Mouse (Mus musculus): ENCODE data around the gene Iqch. TPM values are rescaled to one million over a fixed set of nuclear protein-coding genes. Genes with fewer than 3 reads are reported as not detected.
A peak's percentile ranks its signal among the peaks of the same experiment; 100 is the strongest.

The Iqch gene
- 0.09 TPM in 1 of 2 replicates, not detected in the other for polyA plus RNA-seq (2014; fragmentation: Nextera tagmentation; extraction: Ambion mirVana)

GRCm38 (mm10) chr9:63602043-63602939 lies at the start of gene Iqch, which contains the start of gene Aagab:
Iqch (minus strand) TSS chr9:63602493.
Aagab (plus strand) TSS chr9:63602660.
- WGBS: 1% methylated on average over 70 of the region's 70 CpGs
- Histone ChIP-seq H3K4me2 (ENCODE audit: low read length) (peak within 1 kb of the TSS; percentile 53), H3K36me3 (ENCODE audit: control insufficient read depth, insufficient read depth, low read length) (no peaks in the 10 kb centered on the region), H3K9me3 (ENCODE audit: control insufficient read depth, low read length) (no peaks in the 10 kb centered on the region), H3K27me3 (replicated peaks; ENCODE audit: control insufficient read depth, insufficient read depth, low read length) (no peaks in the 10 kb centered on the region), H3K27ac (ENCODE audit: low read depth) (peak within 1 kb of the TSS; percentile 34; the same call in 1 of the 2 replicates), H3K4me3 (ENCODE audit: low read depth, low read length) (peak within 1 kb of the TSS; percentile 94), H3K4me1 (replicated peaks; ENCODE audit: control insufficient read depth, insufficient read depth, low read length) (peaks cover 13% of the 10 kb centered on the region; the same call in 1 of the 2 replicates), H3K9ac (ENCODE audit: low read length) (peak within 1 kb of the TSS; percentile 72)
- DNase-seq (ENCODE audit: low spot score): peak; percentile 99
- peak; percentile 99 for ATAC-seq (replicated peaks; ENCODE audit: low FRiP score, low TSS enrichment, low read depth)

GRCm38 (mm10) chr9:63651594-63651993 lies 49.3 kb upstream of the Iqch start:
- no peak for ATAC-seq (replicated peaks; ENCODE audit: low FRiP score, low TSS enrichment, low read depth)
- Histone ChIP-seq H3K9me3 (ENCODE audit: control insufficient read depth, low read length) (no peaks in the 10 kb centered on the region), H3K36me3 (ENCODE audit: control insufficient read depth, insufficient read depth, low read length) (peaks cover 73% of the 10 kb centered on the region), H3K27me3 (replicated peaks; ENCODE audit: control insufficient read depth, insufficient read depth, low read length) (no peaks in the 10 kb centered on the region), H3K4me2 (ENCODE audit: low read length) (no peak overlapping the region), H3K27ac (ENCODE audit: low read depth) (peak overlapping the region; percentile 27; the same call in 1 of the 2 replicates), H3K9ac (ENCODE audit: low read length) (no peak overlapping the region), H3K4me1 (replicated peaks; ENCODE audit: control insufficient read depth, insufficient read depth, low read length) (peaks cover 13% of the 10 kb centered on the region), H3K4me3 (ENCODE audit: low read depth, low read length) (no peak overlapping the region)
- WGBS: 56% methylated on average over 11 of the region's 11 CpGs
- no peak for DNase-seq (ENCODE audit: low spot score)

DNA sequence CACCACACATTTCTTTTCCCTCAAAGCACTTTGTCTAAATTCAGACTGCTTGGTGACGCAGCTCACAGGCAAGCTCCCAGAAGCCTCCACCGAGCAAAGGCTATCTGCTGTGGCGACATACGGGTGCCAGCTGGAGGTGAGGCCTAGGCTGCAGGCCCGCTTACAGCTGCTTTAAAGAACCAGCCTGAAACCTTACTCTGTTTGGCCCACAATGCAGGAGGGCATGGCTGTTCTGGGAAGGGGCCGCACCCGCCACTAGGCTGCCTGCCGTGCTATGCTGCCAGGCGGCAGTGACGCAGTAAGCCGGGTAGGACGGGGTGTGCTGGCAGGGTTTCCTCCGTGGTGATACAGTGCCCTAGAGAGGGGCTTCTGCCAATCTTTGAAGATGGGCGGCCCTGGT lies 48.6 kb upstream of the Iqch start:
- no peak overlapping the region for H3K27ac ChIP-seq (ENCODE audit: low read depth)
- no peak for DNase-seq (ENCODE audit: low spot score)

DNA sequence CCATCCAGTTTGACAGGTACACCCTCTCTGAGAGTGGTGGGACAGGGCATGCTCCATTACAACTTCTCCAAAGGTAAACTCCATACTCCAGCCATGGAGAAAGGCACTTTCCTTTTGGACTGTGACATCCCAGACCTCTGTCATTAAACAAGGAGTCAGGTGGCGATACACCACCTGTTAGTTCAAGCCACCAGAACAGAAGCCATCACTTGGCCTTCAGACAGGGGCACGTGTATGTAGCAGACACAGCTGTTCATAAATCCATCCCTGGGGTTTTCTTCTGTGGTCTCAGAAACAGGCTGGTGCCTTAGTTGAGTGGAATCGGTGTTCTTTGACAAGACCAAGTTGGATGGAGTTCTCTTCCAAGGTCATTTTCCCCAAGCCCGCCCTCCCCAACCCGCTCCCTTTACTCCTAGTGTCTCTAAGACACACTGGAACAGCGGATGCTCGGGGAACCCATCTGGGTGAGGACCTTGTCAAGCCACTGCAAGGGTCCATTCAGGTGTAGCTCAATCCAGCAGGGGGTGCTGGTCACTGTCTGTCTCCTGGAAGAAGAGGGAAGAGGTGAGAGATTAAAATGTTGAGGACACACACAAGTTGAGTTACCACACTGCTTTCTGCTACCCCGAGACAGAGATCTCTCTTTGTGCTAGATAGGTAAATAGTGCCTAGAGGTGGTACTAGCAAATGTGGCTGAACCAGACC lies 47.7 kb upstream of the Iqch start:
- no peak for ATAC-seq (replicated peaks; ENCODE audit: low FRiP score, low TSS enrichment, low read depth)
- no peak overlapping the region for H3K4me3 ChIP-seq (ENCODE audit: low read depth, low read length)
- H3K27ac ChIP-seq (ENCODE audit: low read depth): no peak overlapping the region
- no peaks in the 10 kb centered on the region for H3K9me3 ChIP-seq (ENCODE audit: control insufficient read depth, low read length)
- DNase-seq (ENCODE audit: low spot score): no peak
- no peak overlapping the region for H3K4me2 ChIP-seq (ENCODE audit: low read length)
- no peak overlapping the region for H3K9ac ChIP-seq (ENCODE audit: low read length)
- no peaks in the 10 kb centered on the region for H3K27me3 ChIP-seq (replicated peaks; ENCODE audit: control insufficient read depth, insufficient read depth, low read length)
- WGBS: 82% methylated on average over 8 of the region's 8 CpGs
- H3K4me1 ChIP-seq (replicated peaks; ENCODE audit: control insufficient read depth, insufficient read depth, low read length): peaks cover 6% of the 10 kb centered on the region
- peaks cover 65% of the 10 kb centered on the region for H3K36me3 ChIP-seq (ENCODE audit: control insufficient read depth, insufficient read depth, low read length)

More for the DNA sequence above, 48.6 kb upstream of the Iqch start:
- peaks cover 73% of the 10 kb centered on the region for H3K36me3 ChIP-seq (ENCODE audit: control insufficient read depth, insufficient read depth, low read length)
- H3K9me3 ChIP-seq (ENCODE audit: control insufficient read depth, low read length): no peaks in the 10 kb centered on the region
- no peak overlapping the region for H3K4me2 ChIP-seq (ENCODE audit: low read length)
- 90% methylated on average over 14 of the region's 14 CpGs for WGBS
- H3K4me3 ChIP-seq (ENCODE audit: low read depth, low read length): no peak overlapping the region
- ATAC-seq (replicated peaks; ENCODE audit: low FRiP score, low TSS enrichment, low read depth): no peak
- H3K27me3 ChIP-seq (replicated peaks; ENCODE audit: control insufficient read depth, insufficient read depth, low read length): no peaks in the 10 kb centered on the region
- no peak overlapping the region for H3K9ac ChIP-seq (ENCODE audit: low read length)
- peaks cover 13% of the 10 kb centered on the region for H3K4me1 ChIP-seq (replicated peaks; ENCODE audit: control insufficient read depth, insufficient read depth, low read length)

DNA sequence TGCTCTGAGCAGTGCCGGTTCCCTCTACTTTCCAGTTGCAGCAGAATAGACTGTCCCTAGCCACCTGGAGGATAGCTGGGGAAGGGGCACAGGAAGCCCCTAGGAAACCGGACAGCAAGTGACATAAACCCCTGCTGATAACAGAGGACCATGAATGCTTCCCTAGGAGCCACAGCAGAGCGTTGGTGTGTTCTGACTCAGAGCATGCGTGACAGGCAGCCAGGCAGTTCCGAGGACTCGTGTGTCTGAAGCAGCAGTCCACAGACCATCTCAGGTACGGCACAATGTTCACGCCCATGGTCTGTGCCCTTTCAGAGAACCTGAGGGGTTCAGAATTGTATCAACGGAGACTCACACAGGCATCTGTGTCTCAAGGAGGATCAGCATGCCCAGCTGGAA lies 46.2 kb upstream of the Iqch start:
- no peak overlapping the region for H3K4me2 ChIP-seq (ENCODE audit: low read length)
- H3K9ac ChIP-seq (ENCODE audit: low read length): no peak overlapping the region
- H3K27ac ChIP-seq (ENCODE audit: low read depth): no peak overlapping the region
- no peaks in the 10 kb centered on the region for H3K9me3 ChIP-seq (ENCODE audit: control insufficient read depth, low read length)
- 89% methylated on average over 9 of the region's 9 CpGs for whole genome bisulfite sequencing
- no peak for DNase-seq (ENCODE audit: low spot score)
- no peak overlapping the region for H3K4me3 ChIP-seq (ENCODE audit: low read depth, low read length)
- no peak for ATAC-seq (replicated peaks; ENCODE audit: low FRiP score, low TSS enrichment, low read depth)
- no peaks in the 10 kb centered on the region for H3K27me3 ChIP-seq (replicated peaks; ENCODE audit: control insufficient read depth, insufficient read depth, low read length)
- H3K36me3 ChIP-seq (ENCODE audit: control insufficient read depth, insufficient read depth, low read length): peaks cover 65% of the 10 kb centered on the region
- H3K4me1 ChIP-seq (replicated peaks; ENCODE audit: control insufficient read depth, insufficient read depth, low read length): peaks cover 5% of the 10 kb centered on the region

DNA sequence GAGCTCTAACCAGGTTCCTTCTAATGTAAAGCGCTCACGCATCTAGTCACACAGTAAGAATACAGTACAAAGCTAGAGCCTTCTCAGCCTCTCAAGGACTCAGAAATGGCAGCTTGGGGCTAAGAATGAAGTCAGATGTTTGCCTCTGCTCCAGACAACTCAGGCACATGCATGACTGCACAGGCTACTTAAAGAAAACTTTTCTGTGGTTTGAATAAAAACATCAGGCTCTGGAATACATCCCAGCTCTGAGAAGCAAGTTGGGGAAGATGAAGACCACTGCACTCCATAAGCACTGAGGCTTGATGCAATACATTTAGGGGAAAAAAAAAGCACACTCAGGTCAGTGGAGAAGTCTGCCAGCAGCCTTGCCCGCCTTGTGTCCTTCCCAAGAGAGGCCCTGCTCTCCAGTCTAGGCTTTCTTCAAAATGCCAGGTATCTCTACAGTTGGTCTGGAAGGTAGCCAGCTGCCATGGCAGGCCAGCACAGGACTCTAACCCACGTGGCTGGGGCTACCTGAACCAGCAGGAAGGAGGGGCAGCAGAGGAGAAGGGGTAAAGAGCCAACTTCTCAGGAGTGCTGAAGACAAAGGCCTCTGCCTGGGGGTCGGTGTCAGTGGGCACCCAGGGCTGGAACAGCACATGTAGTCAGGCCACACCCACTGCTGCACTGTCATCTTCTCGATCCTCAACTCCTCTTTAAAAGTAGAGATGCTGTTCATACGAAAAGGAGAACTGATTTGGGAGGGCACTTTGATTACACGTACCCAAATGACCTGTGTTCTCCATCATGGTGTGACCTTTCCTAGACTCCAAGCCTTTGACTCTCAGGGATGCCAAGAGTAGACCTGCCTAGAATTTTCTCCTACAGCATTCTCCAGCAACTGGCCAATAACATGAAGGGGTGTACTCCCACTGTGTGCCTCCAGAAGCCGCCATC lies 45.6 kb upstream of the Iqch start:
- Histone ChIP-seq H3K4me3 (ENCODE audit: low read depth, low read length) (no peak overlapping the region), H3K9me3 (ENCODE audit: control insufficient read depth, low read length) (no peaks in the 10 kb centered on the region), H3K27me3 (replicated peaks; ENCODE audit: control insufficient read depth, insufficient read depth, low read length) (no peaks in the 10 kb centered on the region), H3K36me3 (ENCODE audit: control insufficient read depth, insufficient read depth, low read length) (peaks cover 59% of the 10 kb centered on the region), H3K27ac (ENCODE audit: low read depth) (no peak overlapping the region), H3K4me2 (ENCODE audit: low read length) (no peak overlapping the region), H3K9ac (ENCODE audit: low read length) (no peak overlapping the region), H3K4me1 (replicated peaks; ENCODE audit: control insufficient read depth, insufficient read depth, low read length) (peaks cover 5% of the 10 kb centered on the region)
- DNase-seq (ENCODE audit: low spot score) (no peak), ATAC-seq (replicated peaks; ENCODE audit: low FRiP score, low TSS enrichment, low read depth) (no peak)
- WGBS: 74% methylated on average over 9 of the region's 9 CpGs

DNA sequence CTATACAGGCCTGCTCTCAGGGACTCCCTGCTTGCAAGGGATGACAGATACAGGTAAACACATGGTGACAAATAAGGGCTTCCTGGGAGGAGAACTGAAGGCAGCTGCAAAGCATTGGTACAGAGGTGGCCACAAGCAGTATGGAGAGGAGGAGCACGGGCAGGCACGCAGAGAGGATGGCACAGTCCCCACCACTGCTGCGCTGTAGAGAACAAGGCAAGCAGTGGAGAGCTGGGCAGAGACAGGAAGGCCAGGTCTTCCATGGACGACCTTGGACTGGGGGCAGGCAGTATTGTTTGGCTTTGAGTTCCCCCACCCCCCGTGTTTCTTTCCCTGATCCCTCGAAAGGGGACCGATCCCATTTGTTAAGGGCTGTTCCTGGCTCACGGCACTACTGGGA lies 42.8 kb upstream of the Iqch start:
- DNase-seq (ENCODE audit: low spot score) (no peak), ATAC-seq (replicated peaks; ENCODE audit: low FRiP score, low TSS enrichment, low read depth) (no peak)
- H3K4me1 ChIP-seq (replicated peaks; ENCODE audit: control insufficient read depth, insufficient read depth, low read length): no peaks in the 10 kb centered on the region
- no peak overlapping the region for H3K27ac ChIP-seq (ENCODE audit: low read depth)
- no peak overlapping the region for H3K4me3 ChIP-seq (ENCODE audit: low read depth, low read length)
- WGBS: 78% methylated on average over 8 of the region's 8 CpGs
- H3K9ac ChIP-seq (ENCODE audit: low read length): no peak overlapping the region
- no peak overlapping the region for H3K4me2 ChIP-seq (ENCODE audit: low read length)
- H3K36me3 ChIP-seq (ENCODE audit: control insufficient read depth, insufficient read depth, low read length): peaks cover 36% of the 10 kb centered on the region
- H3K9me3 ChIP-seq (ENCODE audit: control insufficient read depth, low read length): no peaks in the 10 kb centered on the region
- H3K27me3 ChIP-seq (replicated peaks; ENCODE audit: control insufficient read depth, insufficient read depth, low read length): no peaks in the 10 kb centered on the region

DNA sequence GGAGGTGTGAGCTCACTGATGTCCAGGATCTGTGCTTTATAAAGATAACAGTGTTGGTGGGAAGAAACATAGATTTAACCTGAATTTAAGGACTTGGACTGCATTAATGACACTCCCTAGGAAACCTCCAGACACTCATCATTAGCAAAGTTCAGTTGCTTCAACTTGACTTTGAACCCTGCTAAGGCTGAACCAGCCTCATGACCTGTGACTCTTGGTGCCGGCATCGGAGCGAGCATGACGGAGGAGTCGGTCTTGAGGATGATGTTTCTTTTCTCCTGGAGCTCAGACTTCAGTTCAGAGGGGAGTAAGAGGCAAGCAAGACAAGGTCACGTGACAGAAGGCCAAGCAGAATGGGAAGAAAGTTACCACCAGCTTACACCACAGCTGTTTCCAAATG lies 41.7 kb upstream of the Iqch start:
- ATAC-seq (replicated peaks; ENCODE audit: low FRiP score, low TSS enrichment, low read depth): no peak
- H3K27me3 ChIP-seq (replicated peaks; ENCODE audit: control insufficient read depth, insufficient read depth, low read length): no peaks in the 10 kb centered on the region
- H3K9me3 ChIP-seq (ENCODE audit: control insufficient read depth, low read length): no peaks in the 10 kb centered on the region
- 92% methylated on average over 6 of the region's 6 CpGs for WGBS
- H3K4me3 ChIP-seq (ENCODE audit: low read depth, low read length): no peak overlapping the region
- H3K4me2 ChIP-seq (ENCODE audit: low read length): no peak overlapping the region
- no peak overlapping the region for H3K9ac ChIP-seq (ENCODE audit: low read length)
- DNase-seq (ENCODE audit: low spot score): no peak
- no peaks in the 10 kb centered on the region for H3K4me1 ChIP-seq (replicated peaks; ENCODE audit: control insufficient read depth, insufficient read depth, low read length)
- no peak overlapping the region for H3K27ac ChIP-seq (ENCODE audit: low read depth)
- peaks cover 33% of the 10 kb centered on the region for H3K36me3 ChIP-seq (ENCODE audit: control insufficient read depth, insufficient read depth, low read length)

Measured in intestine, embryonic 14.5 days (tissue).